In the genomic region with DNA sequence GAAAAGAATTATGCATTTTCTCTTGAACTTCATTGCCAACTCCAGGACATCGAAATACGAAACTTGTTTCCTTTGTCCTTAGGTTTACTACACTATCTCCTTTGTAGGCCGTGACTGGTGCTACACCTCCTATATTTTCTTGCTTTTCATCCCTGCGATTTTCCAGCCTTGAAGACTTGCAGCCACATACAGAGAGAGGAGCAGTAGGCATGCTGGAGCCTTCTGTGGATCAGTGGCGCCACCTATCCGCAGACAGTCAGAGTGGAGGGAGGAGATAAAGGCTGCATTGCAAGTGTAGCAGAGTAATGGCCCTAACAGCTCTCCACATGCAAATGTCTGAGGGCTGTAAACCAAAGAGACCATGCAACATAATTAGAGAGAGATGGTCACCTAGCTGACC, we compare ENCODE assay signal across 7 mouse cellular contexts.
DNase-seq lines count a peak whose midpoint lies in the region; TF ChIP-seq lines count a peak whose summit lies in the region.

No protein-coding gene starts in this region.

- no peak overlapping the region for H3K27ac ChIP-seq in kidney, adult 2 months (ENCODE audit: insufficient read depth, low read depth, low read length)
- no peak overlapping the region for H3K27ac ChIP-seq in cortical plate, adult 2 months (ENCODE audit: insufficient read depth, low read length)

- H3K4me3 ChIP-seq in kidney, adult 2 months (ENCODE audit: insufficient read depth, low read depth, low read length) = no peak overlapping the region
- no peak overlapping the region for H3K4me3 ChIP-seq in cortical plate, adult 2 months (ENCODE audit: insufficient read depth, low read length)

- no peak for DNase-seq in kidney, adult 2 months
- DNase-seq in kidney, adult 8-10 months = no peak
- DNase-seq in right cerebral cortex, postnatal 14 days = peak; percentile 69
- DNase-seq in right cerebral cortex, postnatal 36 days (ENCODE audit: low spot score in 2 of 2) = no peak
- DNase-seq in testis, postnatal 10 days (ENCODE audit: low spot score) = peak; percentile 72
- no peak for DNase-seq in spleen, adult 12 weeks (ENCODE audit: low spot score)

- peak; percentile 48 for TF ChIP-seq CTCF in kidney, adult 2 months (conservative IDR thresholded peaks at IDR 0.05; ENCODE audit: insufficient read depth, insufficient read length, low read depth, low read length)
- TF ChIP-seq CTCF in cortical plate, adult 2 months (IDR thresholded peaks at IDR 0.05; ENCODE audit: extremely low read depth, insufficient read depth, low read length) = peak; percentile 48

- TF ChIP-seq POLR2A in kidney, adult 2 months (IDR thresholded peaks at IDR 0.05; ENCODE audit: low read depth, low read length) = no peak
- TF ChIP-seq POLR2A in cortical plate, adult 2 months (IDR thresholded peaks at IDR 0.05; ENCODE audit: extremely low read depth, insufficient read depth, low read length) = no peak

- no peaks in the 10 kb centered on the region for H3K27me3 ChIP-seq in kidney, adult 2 months (replicated peaks; ENCODE audit: control insufficient read depth, insufficient read depth, low read length)

- H3K36me3 ChIP-seq in kidney, adult 2 months (ENCODE audit: control insufficient read depth, insufficient read depth, low read length) = no peaks in the 10 kb centered on the region

- 80% methylated on average over 6 of the region's 6 CpGs for WGBS in kidney, adult 2 months

- peaks cover 2% of the 10 kb centered on the region; the same call in 1 of the 2 replicates for H3K4me1 ChIP-seq in kidney, adult 2 months (ENCODE audit: control insufficient read depth, insufficient read depth, low read length)
- no peaks in the 10 kb centered on the region for H3K4me1 ChIP-seq in cortical plate, adult 2 months (ENCODE audit: control insufficient read depth, insufficient read depth, low read length)

Comparison
In these comparisons a context has a peak if more than half of its experiments do, and no peak if none do; other contexts are left out.
1. DNase-seq: peak in right cerebral cortex, postnatal 14 days (single experiment) and testis, postnatal 10 days (single experiment); none in kidney, adult 2 months (single experiment), kidney, adult 8-10 months (0 of 2), right cerebral cortex, postnatal 36 days (0 of 2) and spleen, adult 12 weeks (single experiment).